Mouse (Mus musculus) liver, adult 2 months (tissue): ENCODE measurements at regions not wholly inside any gene's neighbourhood (a gene's known extent, or its start where the extent isn't known, plus 50 kb on each side); places are given as distances from the start of the nearest gene placed in this dataset.

Source experiments
- CTCF ChIP-seq: fragments of 200-500 bp; IDR thresholded peaks from 2 replicates; pipeline ENCODE4 v1.5.1; 2011; ENCODE audit warnings: low read depth, low read length, control low read depth
- POLR2A ChIP-seq: fragments of 200-500 bp; IDR thresholded peaks from 2 replicates; pipeline ENCODE4 v1.6.1; 2011; ENCODE audit warnings: low read length, control low read depth; ENCODE audit not compliant: insufficient read depth; ENCODE audit errors: extremely low read depth

DNA sequence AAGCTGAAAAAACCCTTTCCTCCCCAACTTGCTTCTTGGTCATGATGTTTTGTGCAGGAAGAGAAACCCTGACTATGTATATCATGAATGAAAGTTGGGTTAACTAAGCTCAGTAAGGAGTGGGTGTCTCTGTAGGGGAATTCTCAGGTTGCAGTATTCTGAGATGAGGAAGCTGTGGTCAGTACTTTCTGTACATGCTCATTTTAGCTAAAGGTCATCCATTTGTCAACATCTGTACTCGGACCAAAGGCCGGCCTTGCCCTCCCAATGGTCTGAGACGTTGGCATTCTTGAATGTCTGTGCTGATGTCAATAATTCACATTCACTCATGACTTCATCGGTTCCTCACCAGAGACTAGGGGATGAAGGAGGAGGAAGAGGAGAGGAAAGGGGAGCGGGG, 94.9 kb upstream of the Parp11 start:
- TF ChIP-seq POLR2A (no peak), CTCF (no peak)
